Mouse (Mus musculus): Measurements from ENCODE around the gene Phrf1.

GRCm38 (mm10) chr7:141222126-141222467, 6.5 kb upstream of the Phrf1 start:
- TF ChIP-seq CTCF (IDR thresholded peaks at IDR 0.05; ENCODE audit: low read depth, low read length) (no peak), POLR2A (IDR thresholded peaks at IDR 0.05; ENCODE audit: extremely low read depth, insufficient read depth, low read length) (no peak)

Measured in liver, adult 2 months (tissue).